Mouse (Mus musculus): ENCODE data around the gene Dusp1. TPM values are rescaled to one million over a fixed set of nuclear protein-coding genes. Genes with fewer than 3 reads are reported as not detected.
A peak's percentile ranks its signal among the peaks of the same experiment; 100 is the strongest.

Gene Dusp1
- polyA plus RNA-seq, 1 experiment from 2014 or later: 36.8 TPM

- no peaks in the 10 kb centered on the region for H3K9me3 ChIP-seq
- no peaks in the 10 kb centered on the region for H3K27me3 ChIP-seq (ENCODE audit: insufficient read depth, poor library complexity, severe bottlenecking)
- no peaks in the 10 kb centered on the region for H3K36me3 ChIP-seq
- 90% methylated on average over 6 of the region's 6 CpGs for WGBS
- no peak overlapping the region for H3K27ac ChIP-seq
- 0 out of 2 replicates have a peak, but pooled peaks cover 4% of the 10 kb centered on the region for H3K4me1 ChIP-seq (replicated peaks)
- H3K4me3 ChIP-seq: no peak overlapping the region
- no peak for DNase-seq (ENCODE audit: low spot score)
These were observed 33.2 kb downstream of the Dusp1 start for GRCm38 (mm10) chr17:26528751-26529150.

GRCm38 (mm10) chr17:26527291-26527690 is 34.6 kb downstream of the Dusp1 start:
- Histone ChIP-seq H3K36me3 (no peaks in the 10 kb centered on the region), H3K27ac (no peak overlapping the region), H3K9me3 (no peaks in the 10 kb centered on the region), H3K4me1 (replicated peaks) (0 out of 2 replicates have a peak, but pooled peaks cover 4% of the 10 kb centered on the region), H3K4me3 (no peak overlapping the region), H3K27me3 (ENCODE audit: insufficient read depth, poor library complexity, severe bottlenecking) (no peaks in the 10 kb centered on the region)
- DNase-seq (ENCODE audit: low spot score): no peak
- 95% methylated on average over 9 of the region's 9 CpGs for WGBS

GRCm38 (mm10) chr17:26525316-26525715 is 36.6 kb downstream of the Dusp1 start:
- H3K4me1 ChIP-seq (replicated peaks): no peaks in the 10 kb centered on the region
- no peak overlapping the region for H3K4me3 ChIP-seq
- 85% methylated on average over 7 of the region's 7 CpGs for WGBS
- no peak overlapping the region for H3K27ac ChIP-seq
- H3K9me3 ChIP-seq: no peaks in the 10 kb centered on the region
- H3K27me3 ChIP-seq (ENCODE audit: insufficient read depth, poor library complexity, severe bottlenecking): no peaks in the 10 kb centered on the region
- H3K36me3 ChIP-seq: no peaks in the 10 kb centered on the region
- DNase-seq (ENCODE audit: low spot score): no peak

- DNase-seq (ENCODE audit: low spot score): no peak
- 91% methylated on average over 4 of the region's 4 CpGs for WGBS
- H3K4me3 ChIP-seq: no peak overlapping the region
- H3K4me1 ChIP-seq (replicated peaks): no peaks in the 10 kb centered on the region
- no peaks in the 10 kb centered on the region for H3K9me3 ChIP-seq
- H3K27me3 ChIP-seq (ENCODE audit: insufficient read depth, poor library complexity, severe bottlenecking): no peaks in the 10 kb centered on the region
- H3K27ac ChIP-seq: no peak overlapping the region
- no peaks in the 10 kb centered on the region for H3K36me3 ChIP-seq
These were observed 37.1 kb downstream of the Dusp1 start for GRCm38 (mm10) chr17:26524801-26525200.

- no peak for DNase-seq (ENCODE audit: low spot score)
- no peak overlapping the region for H3K4me3 ChIP-seq
- no peaks in the 10 kb centered on the region for H3K9me3 ChIP-seq
- no peak overlapping the region for H3K27ac ChIP-seq
- H3K27me3 ChIP-seq (ENCODE audit: insufficient read depth, poor library complexity, severe bottlenecking): no peaks in the 10 kb centered on the region
- no peaks in the 10 kb centered on the region for H3K4me1 ChIP-seq (replicated peaks)
- H3K36me3 ChIP-seq: no peaks in the 10 kb centered on the region
These were observed 37.6 kb downstream of the Dusp1 start for GRCm38 (mm10) chr17:26524316-26524715.

GRCm38 (mm10) chr17:26522711-26523110 is 39.2 kb downstream of the Dusp1 start:
- no peak for DNase-seq (ENCODE audit: low spot score)
- Histone ChIP-seq H3K4me3 (no peak overlapping the region), H3K27ac (no peak overlapping the region), H3K4me1 (replicated peaks) (no peaks in the 10 kb centered on the region), H3K36me3 (no peaks in the 10 kb centered on the region), H3K27me3 (ENCODE audit: insufficient read depth, poor library complexity, severe bottlenecking) (no peaks in the 10 kb centered on the region), H3K9me3 (no peaks in the 10 kb centered on the region)
- WGBS: 81% methylated on average over 4 of the region's 4 CpGs

- DNase-seq (ENCODE audit: low spot score): no peak
- no peaks in the 10 kb centered on the region for H3K27me3 ChIP-seq (ENCODE audit: insufficient read depth, poor library complexity, severe bottlenecking)
- H3K4me1 ChIP-seq (replicated peaks): no peaks in the 10 kb centered on the region
- WGBS: 94% methylated on average over 3 of the region's 3 CpGs
- no peaks in the 10 kb centered on the region for H3K36me3 ChIP-seq
- H3K27ac ChIP-seq: no peak overlapping the region
- no peak overlapping the region for H3K4me3 ChIP-seq
- no peaks in the 10 kb centered on the region for H3K9me3 ChIP-seq
These were observed 43.6 kb downstream of the Dusp1 start for GRCm38 (mm10) chr17:26518306-26518705.

GRCm38 (mm10) chr17:26515675-26516074 is 46.3 kb downstream of the Dusp1 start:
- no peaks in the 10 kb centered on the region for H3K9me3 ChIP-seq
- no peak for DNase-seq (ENCODE audit: low spot score)
- H3K4me3 ChIP-seq: no peak overlapping the region
- H3K27ac ChIP-seq: no peak overlapping the region
- no peaks in the 10 kb centered on the region for H3K36me3 ChIP-seq
- WGBS: 87% methylated on average over 4 of the region's 4 CpGs
- H3K4me1 ChIP-seq (replicated peaks): no peaks in the 10 kb centered on the region
- peaks cover 7% of the 10 kb centered on the region; the same call in 1 of the 2 replicates for H3K27me3 ChIP-seq (ENCODE audit: insufficient read depth, poor library complexity, severe bottlenecking)

- no peak for DNase-seq (ENCODE audit: low spot score)
- Histone ChIP-seq H3K9me3 (no peaks in the 10 kb centered on the region), H3K4me1 (replicated peaks) (0 out of 2 replicates have a peak, but pooled peaks cover 3% of the 10 kb centered on the region), H3K27me3 (ENCODE audit: insufficient read depth, poor library complexity, severe bottlenecking) (peaks cover 15% of the 10 kb centered on the region; the same call in 1 of the 2 replicates), H3K27ac (peak overlapping the region; percentile 46; the same call in 1 of the 2 replicates), H3K4me3 (no peak overlapping the region), H3K36me3 (no peaks in the 10 kb centered on the region)
- WGBS: 81% methylated on average over 3 of the region's 3 CpGs
These were observed 47.3 kb downstream of the Dusp1 start for GRCm38 (mm10) chr17:26514581-26515030.

GRCm38 (mm10) chr17:26513459-26514290 is 48.3 kb downstream of the Dusp1 start:
- WGBS: 82% methylated on average over 6 of the region's 6 CpGs
- Histone ChIP-seq H3K27me3 (ENCODE audit: insufficient read depth, poor library complexity, severe bottlenecking) (peaks cover 15% of the 10 kb centered on the region; the same call in 1 of the 2 replicates), H3K4me3 (no peak overlapping the region), H3K27ac (no peak overlapping the region), H3K4me1 (replicated peaks) (peaks cover 10% of the 10 kb centered on the region), H3K9me3 (no peaks in the 10 kb centered on the region), H3K36me3 (no peaks in the 10 kb centered on the region)
- DNase-seq (ENCODE audit: low spot score): no peak

- Histone ChIP-seq H3K9me3 (no peaks in the 10 kb centered on the region), H3K27ac (no peak overlapping the region), H3K4me3 (no peak overlapping the region), H3K4me1 (replicated peaks) (peaks cover 10% of the 10 kb centered on the region), H3K27me3 (ENCODE audit: insufficient read depth, poor library complexity, severe bottlenecking) (peaks cover 15% of the 10 kb centered on the region; the same call in 1 of the 2 replicates), H3K36me3 (no peaks in the 10 kb centered on the region)
- WGBS: 89% methylated on average over 7 of the region's 7 CpGs
- no peak for DNase-seq (ENCODE audit: low spot score)
These were observed 49.0 kb downstream of the Dusp1 start for GRCm38 (mm10) chr17:26512961-26513360.

- H3K4me1 ChIP-seq (replicated peaks): peaks cover 14% of the 10 kb centered on the region
- peaks cover 15% of the 10 kb centered on the region; the same call in 1 of the 2 replicates for H3K27me3 ChIP-seq (ENCODE audit: insufficient read depth, poor library complexity, severe bottlenecking)
- H3K27ac ChIP-seq: no peak overlapping the region
- no peaks in the 10 kb centered on the region for H3K36me3 ChIP-seq
- WGBS: 73% methylated on average over 7 of the region's 7 CpGs
- DNase-seq (ENCODE audit: low spot score): no peak
- H3K4me3 ChIP-seq: no peak overlapping the region
- H3K9me3 ChIP-seq: no peaks in the 10 kb centered on the region
These were observed 49.8 kb downstream of the Dusp1 start for GRCm38 (mm10) chr17:26511816-26512774.
